Mouse (Mus musculus): Measurements from ENCODE around the gene Trak1.

The Trak1 gene

GRCm38 (mm10) chr9:121293187-121293586 lies 4.1 kb upstream of the Trak1 start:
- CTCF ChIA-PET = no interaction called here

GRCm38 (mm10) chr9:121295221-121295620 lies 2.1 kb upstream of the Trak1 start:
- CTCF ChIA-PET = no interaction called here

GRCm38 (mm10) chr9:121298065-121298398 lies 730 bp downstream of the Trak1 start:
- CTCF ChIA-PET = interaction anchor here (0.7 kb wide), 1 partner anchor 15 kb away, joined by 4 read pairs; no protein-coding TSS in a partner anchor

- CTCF ChIA-PET = interaction anchor here (0.6 kb wide), 1 partner anchor 1315 kb away, joined by 5 read pairs; no protein-coding TSS in a partner anchor
These were observed 1.2 kb downstream of the Trak1 start for GRCm38 (mm10) chr9:121298411-121299091.

GRCm38 (mm10) chr9:121299223-121299755 lies 2.0 kb downstream of the Trak1 start:
- CTCF ChIA-PET = interaction anchor here (1.5 kb wide), 1 partner anchor 55 kb away, joined by 5 read pairs; no protein-coding TSS in a partner anchor

- CTCF ChIA-PET = interaction anchor here (0.6 to 1.5 kb wide), 4 partner anchors 32 to 413 kb away, joined by 3 to 10 read pairs (median 4); no protein-coding TSS in a partner anchor
These were observed 2.8 kb downstream of the Trak1 start for GRCm38 (mm10) chr9:121299976-121300570.

GRCm38 (mm10) chr9:121301041-121301920 lies 4.0 kb downstream of the Trak1 start:
- CTCF ChIA-PET = interaction anchor here (0.7 to 1.5 kb wide), 4 partner anchors 11 to 53 kb away, joined by 3 to 9 read pairs (median 4); no protein-coding TSS in a partner anchor

- CTCF ChIA-PET = interaction anchor here (1.3 kb wide), 1 partner anchor 49 kb away, joined by 4 read pairs; no protein-coding TSS in a partner anchor
These were observed 5.2 kb downstream of the Trak1 start for GRCm38 (mm10) chr9:121302543-121302942.

GRCm38 (mm10) chr9:121303086-121303485 lies 5.8 kb downstream of the Trak1 start:
- CTCF ChIA-PET = interaction anchor here (0.6 to 1.3 kb wide), 2 partner anchors 11 to 48 kb away, joined by 3 to 4 read pairs; no protein-coding TSS in a partner anchor

GRCm38 (mm10) chr9:121303748-121304147 lies 6.4 kb downstream of the Trak1 start:
- CTCF ChIA-PET = interaction anchor here (1.3 kb wide), 1 partner anchor 48 kb away, joined by 4 read pairs; no protein-coding TSS in a partner anchor

GRCm38 (mm10) chr9:121304520-121304919 lies 7.2 kb downstream of the Trak1 start:
- CTCF ChIA-PET = no interaction called here

- CTCF ChIA-PET = no interaction called here
These were observed 8.2 kb downstream of the Trak1 start for GRCm38 (mm10) chr9:121305456-121305855.

GRCm38 (mm10) chr9:121309287-121309686 lies 12.0 kb downstream of the Trak1 start:
- CTCF ChIA-PET = no interaction called here

GRCm38 (mm10) chr9:121310501-121310900 lies 13.2 kb downstream of the Trak1 start:
- CTCF ChIA-PET = no interaction called here

GRCm38 (mm10) chr9:121311846-121312236 lies 14.5 kb downstream of the Trak1 start:
- CTCF ChIA-PET = no interaction called here

- CTCF ChIA-PET = interaction anchor here (0.6 kb wide), 1 partner anchor 11 kb away, joined by 3 read pairs; no protein-coding TSS in a partner anchor
These were observed 15.1 kb downstream of the Trak1 start for GRCm38 (mm10) chr9:121312237-121312891.

GRCm38 (mm10) chr9:121313656-121314374 lies 16.5 kb downstream of the Trak1 start:
- CTCF ChIA-PET = interaction anchor here (0.6 kb wide), 1 partner anchor 11 kb away, joined by 3 read pairs; no protein-coding TSS in a partner anchor

GRCm38 (mm10) chr9:121314541-121315152 lies 17.3 kb downstream of the Trak1 start:
- CTCF ChIA-PET = no interaction called here

GRCm38 (mm10) chr9:121315901-121316595 lies 18.7 kb downstream of the Trak1 start:
- CTCF ChIA-PET = interaction anchor here (0.6 to 2.1 kb wide), 2 partner anchors 8 to 36 kb away, joined by 5 read pairs; no protein-coding TSS in a partner anchor
